Mouse (Mus musculus) leukemia stem cell, adult 10-12 weeks (primary cell): ENCODE data around the gene Gm20517. TPM values are rescaled to one million over a fixed set of nuclear protein-coding genes. Genes with fewer than 3 reads are reported as not detected.

Experiments used
- polyA plus RNA-seq: library from polyadenylated mRNA; stranded (reverse); fragments of >175 nt; gene quantifications from 2 replicates; pipeline ENCODE4 v1.2.3, GENCODE M21; 2012; ENCODE audit warnings: low replicate concordance

Gene Gm20517
- 0.14 TPM in 1 of 2 replicates, not detected in the other for polyA plus RNA-seq

DNA sequence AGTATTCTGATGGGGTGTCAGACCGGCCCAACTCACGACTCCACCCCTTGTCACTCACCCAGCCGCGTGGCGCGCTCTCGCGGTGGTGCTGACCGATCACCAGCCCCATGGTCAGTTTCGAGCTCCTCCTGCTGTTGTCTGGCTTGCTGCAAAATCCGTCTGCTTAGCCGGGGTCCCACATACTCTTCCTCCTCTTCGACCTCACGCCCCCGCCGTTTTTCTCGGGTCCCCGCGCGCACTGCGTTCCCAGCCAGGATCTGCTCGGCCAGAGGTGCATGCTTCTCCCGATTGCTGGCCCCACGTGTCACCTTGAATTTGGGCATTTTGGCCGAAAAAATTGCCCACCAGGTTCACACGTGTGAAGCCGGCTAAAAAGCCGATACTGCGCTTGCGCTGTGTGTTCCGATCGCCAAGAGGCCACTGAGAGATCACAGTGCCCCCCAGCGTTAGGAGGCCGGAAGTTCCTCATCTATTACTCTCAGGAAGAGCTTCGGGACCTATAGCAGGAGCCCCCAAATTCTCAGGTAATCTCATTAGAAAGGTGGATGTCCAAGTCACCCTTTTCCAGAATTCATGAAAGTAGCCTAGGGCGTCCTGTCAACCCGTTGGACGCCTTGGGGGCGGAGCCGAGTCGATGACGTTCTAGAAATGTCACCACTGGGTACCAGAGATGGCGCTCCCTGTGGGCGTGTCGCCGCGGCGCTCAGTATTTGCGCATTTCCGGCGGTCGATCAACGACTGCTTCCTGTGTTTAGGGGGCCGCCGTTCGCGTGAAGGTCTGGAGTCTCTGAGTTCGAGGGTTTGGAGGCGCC, at the start of gene Gm20517, which contains the start of the genes Bysl and Med20:
TSS of gene Gm20517 (plus strand) at position 741 of the 812 bp plus-strand sequence.
TSS of gene Bysl (minus strand) at position 644 of the 812 bp plus-strand sequence.
TSS of gene Med20 (plus strand) at position 734 of the 812 bp plus-strand sequence.

DNA sequence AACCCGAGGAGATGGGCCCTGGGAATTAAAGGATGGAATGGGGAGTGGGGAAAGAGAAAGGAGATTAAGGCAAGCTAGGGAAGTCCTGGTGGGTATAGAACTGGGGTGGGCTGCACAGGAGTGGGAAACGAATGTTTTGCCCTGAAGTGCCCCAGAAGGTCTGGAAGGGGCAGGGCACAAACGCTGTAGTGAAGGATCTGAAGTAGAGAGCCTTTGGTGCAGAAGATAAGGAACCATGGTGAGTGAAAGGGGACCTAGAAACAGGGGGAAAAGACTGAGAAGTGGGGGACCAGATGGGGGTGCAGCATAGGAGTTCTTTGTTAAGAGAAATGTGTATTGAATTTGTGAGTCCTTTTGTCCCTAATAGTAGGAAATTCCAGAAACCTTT, 19.3 kb downstream of the Gm20517 start, which contains the start of gene Usp49:
TSS of gene Usp49 (plus strand) at position 13 of the 388 bp plus-strand sequence.

DNA sequence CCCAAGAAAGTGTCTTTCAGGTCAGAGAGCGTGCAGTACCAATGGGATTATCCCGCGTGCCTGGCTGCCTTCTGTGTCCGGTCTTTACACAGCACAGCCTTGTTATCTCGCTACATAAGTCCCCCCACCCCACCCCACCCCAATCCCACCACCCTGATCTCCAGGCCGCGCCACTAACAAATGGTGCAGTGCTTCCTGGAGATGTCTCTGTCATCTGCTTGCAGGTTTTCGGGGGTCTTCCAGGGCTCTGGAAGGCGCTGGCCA, 76.9 kb downstream of the Gm20517 start, which contains the start of gene Tomm6:
TSS of gene Tomm6 (minus strand) at position 43 of the 264 bp plus-strand sequence.

DNA sequence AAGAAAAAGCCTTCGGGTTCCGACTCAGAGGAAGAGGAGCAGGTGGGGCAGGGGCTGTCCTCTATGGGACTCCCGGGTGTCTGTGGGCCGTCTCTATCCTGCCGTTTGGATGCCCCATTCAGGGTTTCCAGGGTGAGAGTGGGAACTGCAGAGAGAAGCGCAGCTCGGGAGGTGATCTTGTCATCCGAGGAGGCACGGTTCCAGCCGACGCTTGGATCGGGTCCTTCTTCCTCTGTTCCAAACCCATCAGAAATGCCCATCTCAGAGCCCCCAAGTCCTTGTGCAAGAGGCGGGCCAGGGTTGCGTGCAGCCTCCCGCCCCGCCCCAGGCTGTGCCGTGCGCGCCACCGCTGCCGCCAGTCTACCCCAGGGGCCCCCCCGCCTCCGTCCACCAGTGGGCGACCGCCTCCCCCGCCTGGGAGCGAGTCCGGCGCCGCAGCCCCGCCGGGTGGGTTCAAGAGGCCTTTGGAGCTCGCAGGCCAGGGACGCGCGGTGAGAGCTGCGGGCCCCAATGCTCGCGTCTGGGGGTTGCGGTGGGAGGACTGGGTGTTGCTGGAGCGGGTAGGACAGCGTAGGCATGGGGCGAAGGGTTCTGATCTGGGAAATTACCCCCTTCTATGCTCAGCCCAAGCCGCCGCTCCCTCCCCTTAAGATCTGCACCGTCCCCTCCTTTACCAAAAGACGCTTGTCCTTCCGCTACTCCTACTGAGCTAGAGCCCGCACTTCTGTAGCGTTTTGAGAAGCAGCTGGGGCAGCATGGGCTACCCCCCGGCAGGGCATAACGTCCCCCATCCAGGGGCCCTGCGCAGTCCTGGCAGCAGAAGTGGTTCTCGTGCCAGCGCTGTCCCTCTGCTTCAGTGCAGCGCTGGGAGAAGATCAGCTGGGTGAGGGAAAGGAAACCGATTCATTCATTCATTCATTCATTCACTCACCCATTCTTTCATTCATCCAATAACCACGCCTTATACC, 77.5 kb downstream of the Gm20517 start, which contains the start of gene Frs3:
TSS of gene Frs3 (plus strand) at position 423 of the 968 bp plus-strand sequence.

DNA sequence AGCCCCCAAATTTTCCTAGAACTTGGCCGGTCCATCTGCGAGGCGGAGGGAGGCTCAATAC, 82.9 kb downstream of the Gm20517 start, which contains the start of gene Gm21981:
TSS of gene Gm21981 (minus strand) at position 14 of the 61 bp plus-strand sequence.

DNA sequence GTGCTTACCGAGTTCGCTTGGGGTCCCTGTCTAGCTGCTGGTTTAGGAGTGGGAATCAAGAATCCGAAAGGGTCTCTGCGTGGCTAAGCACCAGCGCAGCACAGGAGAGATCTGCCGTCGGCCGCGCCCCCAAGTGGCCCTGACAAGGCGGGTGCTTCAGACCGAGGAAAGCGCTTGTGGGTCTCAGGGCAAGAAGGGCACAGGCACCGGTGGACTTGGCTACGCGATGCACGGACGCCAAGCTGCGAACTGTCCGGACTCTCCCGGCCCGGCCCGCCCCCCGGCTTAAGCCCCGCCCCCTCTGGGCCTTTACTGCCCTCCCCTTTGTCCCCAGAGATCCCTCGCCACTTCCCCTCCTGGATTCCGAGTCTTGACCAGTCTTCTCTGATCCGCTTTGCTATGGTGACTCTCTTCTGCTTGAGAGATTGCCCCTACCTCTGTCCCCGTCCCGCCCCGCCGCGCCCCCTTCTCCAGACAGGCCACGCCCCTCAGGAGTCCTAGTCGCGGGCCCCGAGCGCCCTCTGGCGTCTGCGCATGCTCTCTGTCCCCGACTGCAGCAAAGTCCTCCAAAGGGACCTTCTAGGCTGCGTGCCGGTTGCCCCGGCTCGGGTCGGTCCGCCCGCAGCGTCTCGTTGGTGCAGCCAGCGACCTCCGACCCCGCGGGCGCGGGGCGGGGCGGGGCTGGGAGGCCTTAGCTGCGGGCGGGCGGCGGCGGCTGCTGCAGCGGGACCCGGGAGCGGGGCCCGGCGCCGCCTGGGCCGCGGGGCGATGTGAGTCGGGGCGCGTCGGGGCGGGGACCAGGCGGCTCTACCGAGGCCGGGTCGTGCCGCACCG, 83.3 kb downstream of the Gm20517 start, which contains the start of gene Prickle4:
TSS of gene Prickle4 (minus strand) at position 234 of the 834 bp plus-strand sequence.

DNA sequence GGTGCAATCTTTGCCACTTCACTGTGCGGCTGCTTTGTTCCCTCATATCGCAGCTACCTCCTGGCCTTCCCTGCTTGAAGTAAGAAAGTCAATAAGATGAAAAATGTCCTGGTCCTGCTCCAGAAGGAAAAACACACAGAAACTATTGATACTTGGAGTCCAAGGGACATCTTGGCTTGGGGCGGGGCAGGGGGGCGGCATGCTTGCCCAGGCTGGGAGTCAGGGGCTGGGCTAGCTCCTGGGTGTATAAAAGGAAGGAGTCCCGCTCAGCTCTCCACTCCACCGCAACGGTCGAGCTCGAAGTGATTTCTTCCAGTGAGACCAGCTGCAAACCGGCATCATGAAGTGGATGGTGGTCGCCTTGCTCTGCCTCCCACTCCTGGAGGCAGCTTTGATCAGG, 115.2 kb downstream of the Gm20517 start, which contains the start of gene Pgc:
TSS of gene Pgc (plus strand) at position 277 of the 400 bp plus-strand sequence.

Other genes with a start within 250 kb of the Gm20517 start
- gene Mrps10, start 242.7 kb upstream of the Gm20517 start, polyA plus RNA-seq, result 10.9 and 19.5 TPM in 2 replicates
- not detected in 2 replicates for gene Guca1b, start 226.2 kb upstream of the Gm20517 start, polyA plus RNA-seq
- 0.92 and 2.2 TPM in 2 replicates for gene Guca1a, start 211.0 kb upstream of the Gm20517 start, polyA plus RNA-seq
- gene AI661453, start 175.0 kb upstream of the Gm20517 start, polyA plus RNA-seq, result 0.10 and 0.21 TPM in 2 replicates
- 0.21 TPM in 1 of 2 replicates, not detected in the other for gene 1700001C19Rik, start 174.2 kb upstream of the Gm20517 start, polyA plus RNA-seq
- 28.5 and 31.0 TPM in 2 replicates for gene Taf8, start 109.3 kb upstream of the Gm20517 start, polyA plus RNA-seq
- gene Ccnd3, start 106.5 kb upstream of the Gm20517 start, polyA plus RNA-seq, result 391 and 612 TPM in 2 replicates
- 43.6 and 59.9 TPM in 2 replicates for gene Bysl, start 97 bp upstream of the Gm20517 start, polyA plus RNA-seq
- gene Med20, start within 50 bp of the Gm20517 start, polyA plus RNA-seq, result 1.4 and 7.2 TPM in 2 replicates
- 27.1 and 34.3 TPM in 2 replicates for gene Usp49, start 19.1 kb downstream of the Gm20517 start, polyA plus RNA-seq
- gene Tomm6, start 76.8 kb downstream of the Gm20517 start, polyA plus RNA-seq, result 55.9 and 90.9 TPM in 2 replicates
- gene Frs3, start 77.4 kb downstream of the Gm20517 start, polyA plus RNA-seq, result 2.4 and 5.0 TPM in 2 replicates
- gene Gm21981, start 82.9 kb downstream of the Gm20517 start, polyA plus RNA-seq, result 0.21 TPM in 1 of 2 replicates, not detected in the other
- gene Prickle4, start 83.1 kb downstream of the Gm20517 start, polyA plus RNA-seq, result 0.97 and 1.7 TPM in 2 replicates
- not detected in 2 replicates for gene Pgc, start 115.3 kb downstream of the Gm20517 start, polyA plus RNA-seq
- gene Tfeb, start 125.4 kb downstream of the Gm20517 start, polyA plus RNA-seq, result 90.8 and 139 TPM in 2 replicates
- gene Mdfi, start 223.1 kb downstream of the Gm20517 start, polyA plus RNA-seq, result 1.0 and 1.4 TPM in 2 replicates